Mouse (Mus musculus): ENCODE data around the gene Myt1l.

The Myt1l gene

GRCm38 (mm10) chr12:29916139-29916538, 388.0 kb downstream of the Myt1l start:
- DNase-seq (ENCODE audit: low spot score), result no peak

GRCm38 (mm10) chr12:29916807-29917206, 388.6 kb downstream of the Myt1l start:
- no peak for DNase-seq (ENCODE audit: low spot score)

- DNase-seq (ENCODE audit: low spot score), result no peak
These were observed 392.1 kb downstream of the Myt1l start for GRCm38 (mm10) chr12:29920298-29920697.

- no peak for DNase-seq (ENCODE audit: low spot score)
These were observed 393.3 kb downstream of the Myt1l start for GRCm38 (mm10) chr12:29921481-29921880.

- peak; percentile 70 for DNase-seq (ENCODE audit: low spot score)
These were observed 398.7 kb downstream of the Myt1l start for GRCm38 (mm10) chr12:29926896-29927295.

- no peak for DNase-seq (ENCODE audit: low spot score)
These were observed 402.4 kb downstream of the Myt1l start for GRCm38 (mm10) chr12:29930591-29930990.

GRCm38 (mm10) chr12:29932951-29933350, 404.8 kb downstream of the Myt1l start:
- DNase-seq (ENCODE audit: low spot score), result no peak

- DNase-seq (ENCODE audit: low spot score), result no peak
These were observed 405.3 kb downstream of the Myt1l start for GRCm38 (mm10) chr12:29933501-29933900.

- DNase-seq (ENCODE audit: low spot score), result no peak
These were observed 406.0 kb downstream of the Myt1l start for GRCm38 (mm10) chr12:29934120-29934581.

GRCm38 (mm10) chr12:29937308-29937707, 409.1 kb downstream of the Myt1l start, which contains the start of gene Pxdn:
Gene Pxdn, plus strand, starts transcription at chr12:29937608.
- DNase-seq (ENCODE audit: low spot score), result no peak

- DNase-seq (ENCODE audit: low spot score), result peak; percentile 89
These were observed 409.7 kb downstream of the Myt1l start for GRCm38 (mm10) chr12:29937851-29938375.

- peak; percentile 76 for DNase-seq (ENCODE audit: low spot score)
These were observed 410.3 kb downstream of the Myt1l start for GRCm38 (mm10) chr12:29938376-29939041.

- DNase-seq (ENCODE audit: low spot score), result peak; percentile 37
These were observed 411.1 kb downstream of the Myt1l start for GRCm38 (mm10) chr12:29939261-29939671.

- no peak for DNase-seq (ENCODE audit: low spot score)
These were observed 414.3 kb downstream of the Myt1l start for GRCm38 (mm10) chr12:29942435-29942834.

GRCm38 (mm10) chr12:29944650-29945049, 416.5 kb downstream of the Myt1l start:
- no peak for DNase-seq (ENCODE audit: low spot score)

GRCm38 (mm10) chr12:29945182-29945743, 417.1 kb downstream of the Myt1l start:
- no peak for DNase-seq (ENCODE audit: low spot score)

- no peak for DNase-seq (ENCODE audit: low spot score)
These were observed 422.9 kb downstream of the Myt1l start for GRCm38 (mm10) chr12:29951043-29951442.

GRCm38 (mm10) chr12:29951485-29951884, 423.3 kb downstream of the Myt1l start:
- DNase-seq (ENCODE audit: low spot score), result no peak

GRCm38 (mm10) chr12:29952102-29952501, 423.9 kb downstream of the Myt1l start:
- DNase-seq (ENCODE audit: low spot score), result no peak

- no peak for DNase-seq (ENCODE audit: low spot score)
These were observed 425.8 kb downstream of the Myt1l start for GRCm38 (mm10) chr12:29953999-29954398.

- no peak for DNase-seq (ENCODE audit: low spot score)
These were observed 426.3 kb downstream of the Myt1l start for GRCm38 (mm10) chr12:29954464-29954863.

- no peak for DNase-seq (ENCODE audit: low spot score)
These were observed 428.8 kb downstream of the Myt1l start for GRCm38 (mm10) chr12:29956969-29957368.

GRCm38 (mm10) chr12:29958637-29959036, 430.5 kb downstream of the Myt1l start:
- no peak for DNase-seq (ENCODE audit: low spot score)

Data from embryo, embryonic 10.5 days (tissue).